Mouse (Mus musculus) stomach, adult 2 months (tissue): Measurements from ENCODE around the gene Pou2af1. TPM values are rescaled to one million over a fixed set of nuclear protein-coding genes. Genes with fewer than 3 reads are reported as not detected.

Experiments used
- polyA plus RNA-seq: library from polyadenylated mRNA; depleted of rRNA; stranded (reverse); fragments of >200 nt; gene quantifications from 2 replicates; pipeline ENCODE4 v1.2.3, GENCODE M21; 2012; rRNA removed

The Pou2af1 gene
- polyA plus RNA-seq, result 0.45 and 0.63 TPM in 2 replicates

GRCm38 (mm10) chr9:51213023-51213728, at the start of gene Pou2af1:
Gene Pou2af1, plus strand, starts transcription at chr9:51213708.

GRCm38 (mm10) chr9:51165312-51166180, 48.0 kb upstream of the Pou2af1 start, which contains the start of gene Gm32742:
Gene Gm32742, minus strand, starts transcription at chr9:51165517.

GRCm38 (mm10) chr9:51278500-51279381, 65.2 kb downstream of the Pou2af1 start, which contains the start of gene Colca2:
Gene Colca2, minus strand, starts transcription at chr9:51278569.

Other genes with a start within 250 kb of the Pou2af1 start
- gene Sik2, start 204.6 kb upstream of the Pou2af1 start, polyA plus RNA-seq, result 6.3 and 7.4 TPM in 2 replicates
- gene Btg4, start 152.8 kb upstream of the Pou2af1 start, polyA plus RNA-seq, result not detected in 2 replicates
- 0.84 and 0.99 TPM in 2 replicates for gene Layn, start 136.6 kb upstream of the Pou2af1 start, polyA plus RNA-seq
- gene 4833427G06Rik, start 111.6 kb upstream of the Pou2af1 start, polyA plus RNA-seq, result 0.12 TPM in 1 of 2 replicates, not detected in the other
- 0.42 and 0.51 TPM in 2 replicates for gene Gm32742, start 48.2 kb upstream of the Pou2af1 start, polyA plus RNA-seq
- gene Colca2, start 64.9 kb downstream of the Pou2af1 start, polyA plus RNA-seq, result 3.8 and 4.5 TPM in 2 replicates
- 2.5 and 3.9 TPM in 2 replicates for gene 1810046K07Rik, start 115.2 kb downstream of the Pou2af1 start, polyA plus RNA-seq